Mouse (Mus musculus): ENCODE measurements around the gene H2afj. TPM values are rescaled to one million over a fixed set of nuclear protein-coding genes. Genes with fewer than 3 reads are reported as not detected.
"Not testable (repeated sequence)": the region's sequence is repeated elsewhere in the genome, so short reads cannot be mapped to it uniquely, and the experiment has no call there.

Gene H2afj
- polyA plus RNA-seq, 1 experiment from 2014 or later: 140 TPM

- Histone ChIP-seq H3K9me3 (replicated peaks) (no peaks in the 10 kb centered on the region), H3K4me3 (no peak overlapping the region), H3K4me2 (no peak overlapping the region), H3K9ac (no peak overlapping the region), H3K27ac (no peak overlapping the region), H3K36me3 (ENCODE audit: poor library complexity, severe bottlenecking) (no peaks in the 10 kb centered on the region), H3K4me1 (peaks cover 9% of the 10 kb centered on the region), H3K27me3 (0 out of 2 replicates have a peak, but pooled peaks cover 8% of the 10 kb centered on the region)
- 65% methylated on average over 1 of the region's 1 CpGs for WGBS
- ATAC-seq: no peak
Observed at GRCm38 (mm10) chr6:136795110-136795509, 12.9 kb upstream of the H2afj start.

- ATAC-seq: no peak; the same call in 1 of the 2 replicates
Observed at GRCm38 (mm10) chr6:136795850-136796249, 12.2 kb upstream of the H2afj start.

GRCm38 (mm10) chr6:136797874-136798693 is 10.0 kb upstream of the H2afj start:
- not testable (repeated sequence) for H3K27me3 ChIP-seq; H3K4me1 ChIP-seq; H3K36me3 ChIP-seq (ENCODE audit: poor library complexity, severe bottlenecking); H3K4me2 ChIP-seq; H3K9me3 ChIP-seq (replicated peaks); H3K4me3 ChIP-seq; ATAC-seq; H3K9ac ChIP-seq; H3K27ac ChIP-seq
- WGBS: 91% methylated on average over 3 of the region's 3 CpGs

More at GRCm38 (mm10) chr6:136795850-136796249, 12.2 kb upstream of the H2afj start:
- H3K27me3 ChIP-seq: 0 out of 2 replicates have a peak, but pooled peaks cover 8% of the 10 kb centered on the region
- H3K4me3 ChIP-seq: no peak overlapping the region
- H3K9ac ChIP-seq: no peak overlapping the region
- peaks cover 9% of the 10 kb centered on the region for H3K4me1 ChIP-seq
- H3K9me3 ChIP-seq (replicated peaks): no peaks in the 10 kb centered on the region
- 52% methylated on average over 6 of the region's 6 CpGs for WGBS
- no peaks in the 10 kb centered on the region for H3K36me3 ChIP-seq (ENCODE audit: poor library complexity, severe bottlenecking)
- H3K4me2 ChIP-seq: no peak overlapping the region
- H3K27ac ChIP-seq: no peak overlapping the region

DNA sequence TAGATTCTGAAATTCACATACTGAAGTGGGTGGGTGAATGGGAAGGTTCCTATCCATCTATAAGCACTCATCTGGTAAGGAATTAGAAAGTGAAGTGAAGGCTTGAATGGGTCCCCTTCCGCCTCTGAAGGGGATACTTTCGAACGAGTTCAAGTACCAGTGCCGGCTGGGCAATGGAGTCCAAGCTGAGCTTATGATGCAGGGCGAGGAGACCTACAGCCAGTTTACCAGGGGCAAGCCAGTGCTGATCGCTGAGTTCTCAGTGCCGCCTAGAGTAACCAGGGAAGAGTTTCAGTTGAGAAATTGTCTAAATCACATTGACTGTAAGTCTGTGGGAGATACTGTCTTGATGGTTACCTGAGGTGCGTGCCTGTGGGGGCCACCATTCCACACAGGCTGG is 7.3 kb upstream of the H2afj start:
- Histone ChIP-seq H3K36me3 (ENCODE audit: poor library complexity, severe bottlenecking) (no peaks in the 10 kb centered on the region), H3K9ac (no peak overlapping the region), H3K4me2 (no peak overlapping the region), H3K4me3 (no peak overlapping the region), H3K27me3 (0 out of 2 replicates have a peak, but pooled peaks cover 3% of the 10 kb centered on the region), H3K4me1 (peaks cover 13% of the 10 kb centered on the region), H3K27ac (no peak overlapping the region), H3K9me3 (replicated peaks) (no peaks in the 10 kb centered on the region)
- no peak for ATAC-seq
- 95% methylated on average over 8 of the region's 8 CpGs for WGBS

GRCm38 (mm10) chr6:136801274-136801673 is 6.8 kb upstream of the H2afj start:
- no peak for ATAC-seq
- Histone ChIP-seq H3K36me3 (ENCODE audit: poor library complexity, severe bottlenecking) (no peaks in the 10 kb centered on the region), H3K4me1 (peaks cover 13% of the 10 kb centered on the region), H3K4me3 (no peak overlapping the region), H3K27me3 (no peaks in the 10 kb centered on the region), H3K9ac (no peak overlapping the region), H3K27ac (no peak overlapping the region), H3K4me2 (no peak overlapping the region), H3K9me3 (replicated peaks) (no peaks in the 10 kb centered on the region)
- WGBS: 87% methylated on average over 6 of the region's 6 CpGs

- peak overlapping the region; percentile 100 for H3K27ac ChIP-seq
- 22% methylated on average over 12 of the region's 12 CpGs for WGBS
- no peaks in the 10 kb centered on the region for H3K9me3 ChIP-seq (replicated peaks)
- no peak; the same call in 1 of the 2 replicates for ATAC-seq
- no peaks in the 10 kb centered on the region for H3K36me3 ChIP-seq (ENCODE audit: poor library complexity, severe bottlenecking)
- peaks cover 13% of the 10 kb centered on the region for H3K4me1 ChIP-seq
- H3K9ac ChIP-seq: peak overlapping the region; percentile 95
- H3K4me2 ChIP-seq: peak overlapping the region; percentile 75
- peak overlapping the region; percentile 65 for H3K4me3 ChIP-seq
- H3K27me3 ChIP-seq: no peaks in the 10 kb centered on the region
Observed at GRCm38 (mm10) chr6:136803093-136803738, 4.8 kb upstream of the H2afj start.

GRCm38 (mm10) chr6:136803739-136804633 is 4.1 kb upstream of the H2afj start, which contains the start of gene Hist4h4:
Gene Hist4h4 (minus strand): TSS chr6:136804415.
- H3K4me2 ChIP-seq: peak within 1 kb of the TSS; percentile 75
- peak within 1 kb of the TSS; percentile 95 for H3K9ac ChIP-seq
- peak within 1 kb of the TSS; percentile 100 for H3K27ac ChIP-seq
- H3K9me3 ChIP-seq (replicated peaks): no peaks in the 10 kb centered on the region
- no peaks in the 10 kb centered on the region for H3K27me3 ChIP-seq
- no peaks in the 10 kb centered on the region for H3K36me3 ChIP-seq (ENCODE audit: poor library complexity, severe bottlenecking)
- WGBS: under 1% methylated on average over 50 of the region's 50 CpGs
- H3K4me3 ChIP-seq: peak within 1 kb of the TSS; percentile 65
- peak; percentile 78 for ATAC-seq
- peaks cover 17% of the 10 kb centered on the region for H3K4me1 ChIP-seq

- WGBS: 31% methylated on average over 9 of the region's 9 CpGs
Observed at GRCm38 (mm10) chr6:136804705-136805408, 3.2 kb upstream of the H2afj start.

DNA sequence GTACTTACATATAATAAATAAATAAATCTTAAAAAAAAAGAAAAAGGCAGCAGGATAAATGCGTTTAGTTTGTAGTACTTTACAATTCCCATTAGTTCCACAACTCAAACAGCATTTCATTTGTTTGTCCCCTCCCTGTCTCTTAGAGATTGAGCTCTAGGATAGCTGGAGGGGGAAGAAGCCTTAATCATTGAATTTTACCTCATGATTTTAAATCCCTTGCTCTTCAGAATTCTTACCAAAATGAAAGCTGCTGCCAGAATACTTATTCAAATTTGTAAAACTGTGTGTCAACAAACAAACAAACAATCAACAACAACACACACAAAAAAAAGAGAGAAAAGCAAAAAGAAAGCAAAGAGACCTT is 2.7 kb upstream of the H2afj start:
- no peaks in the 10 kb centered on the region for H3K27me3 ChIP-seq
- no peaks in the 10 kb centered on the region for H3K9me3 ChIP-seq (replicated peaks)
- no peak for ATAC-seq
- WGBS: 88% methylated on average over 1 of the region's 1 CpGs
- H3K4me3 ChIP-seq: no peak overlapping the region
- H3K4me1 ChIP-seq: peaks cover 29% of the 10 kb centered on the region
- no peak overlapping the region for H3K27ac ChIP-seq
- H3K36me3 ChIP-seq (ENCODE audit: poor library complexity, severe bottlenecking): peaks cover under 1% of the 10 kb centered on the region
- H3K9ac ChIP-seq: no peak overlapping the region
- H3K4me2 ChIP-seq: no peak overlapping the region

More at GRCm38 (mm10) chr6:136804705-136805408, 3.2 kb upstream of the H2afj start:
- Histone ChIP-seq H3K36me3 (ENCODE audit: poor library complexity, severe bottlenecking) (no peaks in the 10 kb centered on the region), H3K27ac (peak overlapping the region; percentile 100), H3K9ac (peak overlapping the region; percentile 95), H3K9me3 (replicated peaks) (no peaks in the 10 kb centered on the region), H3K4me2 (peak overlapping the region; percentile 75), H3K27me3 (no peaks in the 10 kb centered on the region), H3K4me1 (peaks cover 26% of the 10 kb centered on the region), H3K4me3 (peak overlapping the region; percentile 65)
- ATAC-seq: no peak

DNA sequence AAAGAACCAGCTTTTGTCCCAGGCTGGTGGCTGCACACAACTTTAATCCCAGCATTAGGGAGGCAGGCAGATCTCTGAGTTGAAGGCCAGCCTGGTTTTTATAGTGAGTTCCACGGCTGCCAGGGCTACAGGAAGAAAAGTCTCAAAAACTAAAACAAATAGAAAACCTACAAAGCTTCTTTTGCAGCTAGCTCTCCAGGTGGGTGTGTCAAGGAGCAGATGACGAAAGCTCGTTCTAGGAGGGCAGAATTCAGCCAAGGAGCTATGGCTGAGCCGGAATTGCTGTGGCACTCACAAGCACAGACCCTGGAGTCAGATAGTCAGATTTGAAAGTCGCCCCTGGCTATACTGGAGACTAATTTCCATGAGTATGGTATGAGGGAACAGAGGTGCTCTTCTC is 1.2 kb upstream of the H2afj start:
- 68% methylated on average over 5 of the region's 5 CpGs for WGBS
- peaks cover 29% of the 10 kb centered on the region for H3K4me1 ChIP-seq
- H3K27ac ChIP-seq: no peak overlapping the region
- H3K4me2 ChIP-seq: no peak overlapping the region
- H3K27me3 ChIP-seq: no peaks in the 10 kb centered on the region
- H3K9me3 ChIP-seq (replicated peaks): no peaks in the 10 kb centered on the region
- H3K36me3 ChIP-seq (ENCODE audit: poor library complexity, severe bottlenecking): peaks cover 9% of the 10 kb centered on the region
- no peak for ATAC-seq
- no peak overlapping the region for H3K9ac ChIP-seq
- no peak overlapping the region for H3K4me3 ChIP-seq

GRCm38 (mm10) chr6:136807395-136808013 is 540 bp upstream of the H2afj start:
- no peak for ATAC-seq
- 34% methylated on average over 18 of the region's 18 CpGs for WGBS
- no peaks in the 10 kb centered on the region for H3K27me3 ChIP-seq

More at GRCm38 (mm10) chr6:136807395-136808013, 540 bp upstream of the H2afj start:
- Histone ChIP-seq H3K9ac (0 out of 2 replicates have a peak overlapping the region, but pooled peaks have one; percentile 50), H3K27ac (no peak overlapping the region), H3K9me3 (replicated peaks) (no peaks in the 10 kb centered on the region), H3K36me3 (ENCODE audit: poor library complexity, severe bottlenecking) (peaks cover 16% of the 10 kb centered on the region), H3K4me3 (peak overlapping the region; percentile 84), H3K4me1 (peaks cover 29% of the 10 kb centered on the region), H3K4me2 (peak overlapping the region; percentile 98)

Data from forebrain, embryonic 13.5 days (tissue).